Mouse (Mus musculus) C2C12 (cell line): ENCODE data around the gene 1700012A03Rik.

ENCODE experiments used
- CEBPB ChIP-seq: IDR thresholded peaks from one replicate; pipeline ENCODE4 v1.6.1; 2011; ENCODE audit warnings: low read depth, mild to moderate bottlenecking, control low read depth, moderate library complexity
- CTCF ChIP-seq: IDR thresholded peaks from one replicate; pipeline ENCODE4 v1.5.1; 2011; ENCODE audit not compliant: control insufficient read depth, insufficient read depth, insufficient read length
- MAX ChIP-seq: IDR thresholded peaks from one replicate; pipeline ENCODE4 v1.6.1; 2011; ENCODE audit warnings: mild to moderate bottlenecking, control low read depth
- MYOD1 ChIP-seq: IDR thresholded peaks from one replicate; pipeline ENCODE4 v1.6.1; 2011; ENCODE audit warnings: low read depth; ENCODE audit not compliant: control insufficient read depth, insufficient read length
- MYOG ChIP-seq: IDR thresholded peaks from one replicate; pipeline ENCODE4 v1.6.1; 2011; ENCODE audit not compliant: control insufficient read depth, insufficient read length; ENCODE audit errors: extremely low read depth
- USF1 ChIP-seq: IDR thresholded peaks from one replicate; pipeline ENCODE4 v1.6.1; 2011; ENCODE audit warnings: low read depth, mild to moderate bottlenecking, control low read depth, moderate library complexity

DNA sequence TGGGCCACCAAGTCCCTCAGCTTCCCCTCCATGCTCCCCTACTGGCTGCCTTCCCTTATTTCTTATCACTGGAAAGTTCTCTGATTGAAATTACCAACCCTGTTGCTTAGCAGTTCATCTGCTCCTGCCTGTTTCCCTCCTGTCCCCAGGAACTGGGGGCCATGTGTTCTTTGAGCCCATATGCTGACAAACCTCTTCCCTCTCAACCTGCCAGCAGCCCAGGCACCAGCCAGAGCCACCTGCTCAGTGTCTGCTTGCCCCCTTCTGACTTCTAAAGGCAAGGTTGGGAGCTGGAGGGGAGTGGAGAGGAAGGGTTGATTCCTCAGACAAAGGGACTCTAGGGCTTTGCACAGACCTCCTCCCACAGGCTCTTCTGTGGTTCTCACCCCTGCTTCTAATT lies 4.7 kb upstream of the 1700012A03Rik start:
- TF ChIP-seq CTCF (no peak), MYOD1 (no peak), MAX (no peak), USF1 (no peak), MYOG (no peak), CEBPB (no peak)
